Mouse (Mus musculus): Measurements from ENCODE around the gene Vwa8. TPM values are rescaled to one million over a fixed set of nuclear protein-coding genes. Genes with fewer than 3 reads are reported as not detected.

Gene Vwa8
- total RNA-seq, 2 experiments from 2014 or later, result 12.2 to 19.9 TPM

DNA sequence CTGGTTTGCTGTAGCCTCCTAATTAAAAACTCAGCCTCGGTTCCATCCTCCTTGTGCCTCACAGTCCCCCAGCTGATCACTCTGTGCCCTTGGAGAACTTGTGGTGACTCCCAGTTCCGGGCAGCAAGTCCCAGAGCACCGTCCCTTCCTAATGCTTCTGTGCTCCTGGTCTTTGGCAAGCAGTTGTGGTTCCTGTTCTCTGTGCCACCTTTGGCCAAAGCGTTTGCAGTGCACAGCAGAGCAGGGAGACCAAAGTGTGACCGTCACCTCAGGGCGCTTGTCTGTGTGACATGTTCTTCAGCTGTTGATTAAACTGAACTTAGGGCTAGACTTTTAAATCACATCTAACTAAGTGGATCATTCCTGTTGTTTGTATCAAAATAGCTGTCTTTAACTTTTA, 199.1 kb downstream of the Vwa8 start:
- ATAC-seq (replicated peaks; ENCODE audit: low FRiP score, low TSS enrichment, poor library complexity, severe bottlenecking), result no peak

GRCm38 (mm10) chr14:79049544-79049943, 200.7 kb downstream of the Vwa8 start:
- no peak for ATAC-seq (replicated peaks; ENCODE audit: low FRiP score, low TSS enrichment, poor library complexity, severe bottlenecking)

DNA sequence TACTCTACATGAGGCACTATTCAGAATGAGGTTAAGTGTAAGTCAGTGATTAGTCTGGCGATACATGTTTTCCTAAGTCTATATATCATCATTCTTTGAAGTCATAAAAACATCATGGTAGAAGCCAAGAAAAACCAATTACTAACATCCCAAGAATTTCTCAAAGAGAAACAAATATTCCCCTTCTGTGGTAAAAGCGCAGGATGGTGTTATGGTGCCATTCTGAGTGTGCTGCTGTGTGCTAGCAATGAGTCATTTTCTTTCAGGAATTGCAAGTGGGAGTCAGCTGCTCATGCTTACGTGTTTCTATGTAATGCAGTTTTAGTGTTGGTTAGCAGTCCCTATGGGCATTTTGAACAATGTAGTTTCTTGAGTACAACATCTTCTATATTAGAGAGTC, 216.8 kb downstream of the Vwa8 start:
- ATAC-seq (replicated peaks; ENCODE audit: low FRiP score, low TSS enrichment, poor library complexity, severe bottlenecking), result no peak

DNA sequence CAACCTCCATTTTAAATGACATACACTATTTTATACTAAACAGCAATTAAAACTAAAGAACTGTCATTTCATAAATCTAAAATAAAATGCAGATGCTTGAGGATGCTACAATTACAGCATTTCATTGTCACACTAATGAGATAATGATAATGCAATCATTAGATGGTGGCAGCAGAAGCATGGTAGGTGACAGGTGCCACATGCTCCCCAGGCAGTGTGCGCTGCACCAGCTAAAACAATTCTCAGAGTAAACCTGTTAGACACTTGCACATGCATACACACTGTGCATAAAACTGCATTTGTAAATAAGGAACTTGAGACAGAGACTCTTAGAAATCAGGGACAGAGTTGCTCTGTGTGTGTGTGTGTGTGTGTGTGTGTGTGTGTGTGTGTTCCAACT, 220.7 kb downstream of the Vwa8 start:
- ATAC-seq (replicated peaks; ENCODE audit: low FRiP score, low TSS enrichment, poor library complexity, severe bottlenecking), result no peak

DNA sequence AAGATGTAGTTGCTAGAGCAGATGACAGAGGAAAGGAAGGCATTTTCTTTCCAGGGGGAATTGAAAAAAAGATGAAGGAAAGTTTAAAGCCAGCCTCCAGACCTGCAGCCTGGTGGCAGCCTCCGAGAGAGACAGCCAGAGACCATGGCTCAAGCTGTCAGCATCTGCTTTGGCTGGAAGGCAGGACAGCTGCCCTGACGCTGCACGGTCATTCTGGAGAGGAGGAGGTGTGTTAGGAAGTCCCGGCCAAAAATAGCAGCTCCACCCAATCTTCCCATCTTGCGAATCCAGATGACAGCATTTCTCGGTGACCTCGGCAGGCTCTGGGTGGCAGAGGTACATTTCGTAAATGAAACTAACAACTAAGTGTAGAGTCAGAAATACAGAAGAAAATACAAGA, 225.9 kb downstream of the Vwa8 start:
- ATAC-seq (replicated peaks; ENCODE audit: low FRiP score, low TSS enrichment, poor library complexity, severe bottlenecking), result no peak

DNA sequence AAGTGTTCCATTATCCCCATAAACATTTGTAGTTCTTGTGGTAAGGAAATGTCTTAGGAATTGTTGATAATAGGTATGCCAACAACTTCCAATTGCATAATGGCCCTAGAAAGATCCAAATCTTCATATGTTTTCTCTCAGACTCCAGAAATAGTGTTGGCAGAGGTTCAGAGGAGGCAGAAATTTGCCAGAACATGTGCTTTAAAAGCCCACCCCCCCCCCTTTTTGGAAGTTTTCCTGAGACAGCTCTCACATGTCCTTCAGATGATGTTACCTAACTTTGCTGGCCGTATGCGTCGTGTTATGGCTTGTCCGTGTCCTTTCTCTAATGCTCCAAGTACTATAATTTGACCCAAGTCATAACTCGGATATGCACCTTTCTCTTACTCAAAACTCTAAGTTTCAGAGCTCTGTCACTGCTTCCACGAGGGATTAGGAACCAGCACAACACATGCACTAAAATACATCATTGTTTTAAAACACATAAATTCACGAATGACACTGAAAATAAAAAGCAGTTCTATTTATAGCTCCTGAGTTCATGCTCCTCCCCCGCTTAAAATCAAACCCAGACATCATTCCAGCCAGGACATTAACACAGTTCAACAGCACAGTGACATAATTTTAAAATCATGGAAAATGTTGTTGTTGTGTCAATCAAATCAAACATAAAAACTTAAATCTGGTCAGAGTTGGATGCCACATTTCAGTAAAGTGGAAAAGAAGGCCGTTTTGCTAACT, 227.9 kb downstream of the Vwa8 start:
- no peak for ATAC-seq (replicated peaks; ENCODE audit: low FRiP score, low TSS enrichment, poor library complexity, severe bottlenecking)

DNA sequence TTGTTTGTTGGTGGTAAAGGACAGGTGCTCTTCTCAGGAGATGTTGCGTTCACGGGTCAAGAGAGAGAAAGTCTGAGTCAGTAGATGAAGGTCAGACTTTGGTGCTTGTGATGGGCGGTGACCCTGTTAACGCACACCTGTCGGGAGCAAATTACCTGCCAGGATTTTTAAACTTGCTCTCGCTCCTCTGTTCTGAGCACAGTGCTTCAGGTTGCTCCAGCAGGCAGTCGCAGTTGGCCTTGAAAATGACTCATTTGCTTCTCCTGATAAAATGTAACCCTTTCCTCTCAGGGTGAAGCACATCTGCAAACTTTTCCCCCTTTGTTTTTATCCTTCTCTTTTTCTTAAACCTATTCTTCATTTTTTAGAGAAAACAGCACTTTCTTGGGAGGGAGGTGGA, 234.7 kb downstream of the Vwa8 start:
- no peak for ATAC-seq (replicated peaks; ENCODE audit: low FRiP score, low TSS enrichment, poor library complexity, severe bottlenecking)

- no peak for ATAC-seq (replicated peaks; ENCODE audit: low FRiP score, low TSS enrichment, poor library complexity, severe bottlenecking)
These were observed 237.2 kb downstream of the Vwa8 start for GRCm38 (mm10) chr14:79086006-79086405.

GRCm38 (mm10) chr14:79089464-79089863, 240.6 kb downstream of the Vwa8 start:
- ATAC-seq (replicated peaks; ENCODE audit: low FRiP score, low TSS enrichment, poor library complexity, severe bottlenecking), result no peak

GRCm38 (mm10) chr14:79097181-79097580, 248.3 kb downstream of the Vwa8 start:
- no peak for ATAC-seq (replicated peaks; ENCODE audit: low FRiP score, low TSS enrichment, poor library complexity, severe bottlenecking)

DNA sequence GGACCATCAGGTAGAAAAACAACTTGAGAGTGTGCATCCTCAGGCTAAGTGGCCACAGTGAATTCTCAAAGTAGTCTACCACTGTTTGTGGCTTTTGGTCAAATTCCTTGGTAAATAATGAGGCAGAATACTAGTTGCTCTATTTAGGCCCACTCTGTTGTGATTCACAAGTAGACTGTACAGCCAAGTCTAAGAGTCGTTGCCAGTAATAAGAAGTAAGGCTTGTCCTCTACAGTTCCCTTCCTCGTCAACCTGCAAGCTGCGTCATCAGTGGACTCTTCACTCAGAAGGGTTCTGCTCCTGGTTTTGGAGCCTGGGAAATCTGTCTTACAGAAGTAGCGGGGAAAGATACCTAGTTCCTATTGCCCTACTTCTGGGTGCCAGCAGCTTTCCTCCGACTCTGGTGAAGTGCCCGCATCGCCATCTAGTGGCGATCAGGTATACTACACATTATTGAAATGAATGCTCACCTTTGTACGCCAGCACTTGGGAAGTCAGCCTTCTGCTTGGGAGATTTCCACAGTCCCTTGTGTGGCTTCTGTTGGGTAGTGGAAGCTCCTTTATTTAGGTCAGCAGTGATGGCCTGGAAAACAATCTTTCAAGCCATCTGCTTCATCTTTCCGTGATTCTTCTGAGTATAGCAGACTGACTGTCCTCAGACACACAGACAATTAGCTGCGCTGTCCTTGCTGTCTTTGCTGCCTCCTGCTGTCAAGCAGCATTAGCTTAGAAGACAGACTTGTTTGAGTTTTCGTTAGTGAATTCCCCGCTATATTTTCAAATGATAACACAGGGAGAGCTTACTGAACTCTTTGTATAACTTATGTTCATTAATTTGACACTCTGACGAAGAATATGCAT, 258.0 kb downstream of the Vwa8 start:
- peak; percentile 93 for ATAC-seq (replicated peaks; ENCODE audit: low FRiP score, low TSS enrichment, poor library complexity, severe bottlenecking)

GRCm38 (mm10) chr14:79109375-79109774, 260.5 kb downstream of the Vwa8 start:
- ATAC-seq (replicated peaks; ENCODE audit: low FRiP score, low TSS enrichment, poor library complexity, severe bottlenecking), result no peak

DNA sequence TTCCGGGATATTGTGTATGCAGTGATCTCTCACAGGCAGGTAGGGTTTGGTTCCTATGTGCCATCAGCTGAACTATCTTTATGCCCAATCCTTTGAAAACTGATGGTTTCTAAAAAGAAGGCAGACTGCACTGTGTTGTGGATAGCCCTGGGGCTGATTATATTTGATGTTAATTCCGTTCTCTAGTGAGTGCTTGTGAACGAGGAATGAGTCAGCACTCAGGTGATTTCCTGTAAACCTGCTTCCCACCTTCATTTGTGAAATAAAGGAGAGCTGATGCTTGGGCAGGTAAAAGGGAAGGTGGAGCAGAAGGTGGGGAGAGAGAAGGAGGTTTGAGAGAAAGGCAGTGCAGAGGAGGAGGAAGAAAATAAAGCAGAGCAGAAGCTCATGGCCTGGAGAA, 261.2 kb downstream of the Vwa8 start:
- no peak for ATAC-seq (replicated peaks; ENCODE audit: low FRiP score, low TSS enrichment, poor library complexity, severe bottlenecking)

DNA sequence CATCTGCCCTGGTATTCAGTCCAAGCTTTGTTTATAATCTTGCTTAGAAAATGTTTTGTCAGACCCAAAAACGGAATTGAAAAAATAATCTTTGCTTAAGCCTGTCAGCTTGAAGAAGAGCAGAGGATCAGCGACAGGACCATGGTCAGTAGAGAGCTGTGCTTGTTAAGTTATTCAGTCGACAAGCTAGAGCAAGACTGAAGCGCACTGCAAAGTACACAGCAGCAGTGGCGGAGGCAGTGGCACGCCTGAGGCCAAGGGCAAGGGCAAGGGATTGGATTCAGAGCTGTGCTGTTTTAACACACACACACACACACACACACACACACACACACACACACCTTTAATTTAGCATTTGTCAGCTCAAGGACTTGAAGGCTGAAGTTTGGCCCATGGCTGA, 263.2 kb downstream of the Vwa8 start:
- ATAC-seq (replicated peaks; ENCODE audit: low FRiP score, low TSS enrichment, poor library complexity, severe bottlenecking), result no peak

DNA sequence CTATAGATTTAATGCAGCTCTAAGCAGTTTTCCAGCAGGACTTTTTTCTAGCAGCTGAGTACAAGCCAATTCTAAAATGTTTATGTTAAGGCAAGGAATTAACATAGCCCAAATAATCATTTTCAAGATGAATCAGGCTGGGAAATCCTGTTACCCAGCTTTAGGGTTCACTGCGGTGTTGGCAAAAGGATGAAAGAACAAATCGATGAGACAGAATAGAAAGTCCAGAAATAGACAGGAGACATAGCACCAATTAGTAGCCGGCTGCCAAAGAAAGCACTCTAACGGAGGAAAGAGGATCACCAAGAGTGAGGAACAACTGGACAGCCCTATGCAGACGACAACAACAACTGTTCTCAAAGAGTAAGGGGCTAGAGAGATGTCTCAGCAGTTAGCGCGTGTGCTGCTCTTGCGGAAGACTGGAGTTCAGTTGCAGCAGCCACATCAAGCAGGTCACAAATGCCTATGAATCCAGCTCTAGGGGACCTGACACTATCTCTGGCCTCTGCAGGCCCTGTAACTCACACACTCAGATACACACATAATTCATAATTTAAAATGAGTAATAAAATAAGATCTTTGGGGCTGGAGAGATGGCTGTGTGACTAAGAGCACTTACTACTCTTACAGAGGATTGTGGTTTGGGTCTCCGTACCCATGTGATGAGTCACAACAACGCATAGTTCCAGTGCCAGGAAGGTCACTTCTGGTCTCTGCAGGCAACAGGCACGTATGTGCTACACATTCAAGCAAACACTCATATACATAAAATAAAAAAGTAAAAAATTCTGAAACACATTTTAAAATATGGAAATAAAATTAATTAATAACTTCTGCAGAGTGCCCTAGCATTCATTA, 265.9 kb downstream of the Vwa8 start:
- no peak for ATAC-seq (replicated peaks; ENCODE audit: low FRiP score, low TSS enrichment, poor library complexity, severe bottlenecking)

GRCm38 (mm10) chr14:79118457-79118856, 269.6 kb downstream of the Vwa8 start:
- no peak for ATAC-seq (replicated peaks; ENCODE audit: low FRiP score, low TSS enrichment, poor library complexity, severe bottlenecking)

GRCm38 (mm10) chr14:79119354-79119753, 270.5 kb downstream of the Vwa8 start:
- no peak for ATAC-seq (replicated peaks; ENCODE audit: low FRiP score, low TSS enrichment, poor library complexity, severe bottlenecking)

- ATAC-seq (replicated peaks; ENCODE audit: low FRiP score, low TSS enrichment, poor library complexity, severe bottlenecking), result no peak
These were observed 271.8 kb downstream of the Vwa8 start for GRCm38 (mm10) chr14:79120681-79121080.

DNA sequence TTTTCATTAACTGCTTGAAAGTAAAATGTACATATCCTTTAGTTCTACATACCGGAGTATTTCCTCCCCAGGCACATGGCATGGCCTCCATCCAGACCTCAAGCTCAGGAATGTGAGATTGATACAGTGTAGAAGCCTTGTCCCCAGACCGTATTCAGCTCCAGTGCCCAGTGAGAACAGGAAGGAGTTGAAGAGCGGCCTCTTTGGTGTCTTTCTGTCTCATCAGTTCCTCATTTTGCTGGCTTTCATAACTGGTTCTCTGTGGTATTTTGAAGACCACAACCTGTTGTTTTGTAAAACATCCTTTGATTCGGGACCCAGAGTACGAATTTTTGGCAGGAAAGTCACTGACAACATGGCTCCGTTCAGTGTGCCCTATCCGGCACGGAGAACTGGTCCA, 274.6 kb downstream of the Vwa8 start:
- no peak for ATAC-seq (replicated peaks; ENCODE audit: low FRiP score, low TSS enrichment, poor library complexity, severe bottlenecking)

DNA sequence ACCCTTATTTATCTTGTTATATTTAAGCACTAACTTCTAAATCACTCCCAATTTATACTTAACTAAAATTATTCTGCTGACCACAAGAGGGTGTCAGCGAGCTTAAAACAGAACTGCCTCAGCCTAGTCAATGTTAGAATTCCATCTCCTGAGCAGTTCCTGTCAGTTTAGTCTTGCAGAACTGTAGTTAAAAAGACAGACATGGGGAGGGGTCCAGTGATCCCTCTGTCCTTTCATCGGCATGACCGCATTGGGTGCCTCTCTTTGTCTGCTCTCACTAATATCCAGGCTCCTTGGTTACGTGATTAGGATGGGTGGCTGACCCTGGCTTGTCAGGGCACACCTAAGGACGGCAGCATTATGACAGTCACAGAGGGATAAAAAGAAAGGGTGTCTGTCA, 275.8 kb downstream of the Vwa8 start:
- 0 out of 2 replicates have a peak, but pooled peaks have one; percentile 59 for ATAC-seq (replicated peaks; ENCODE audit: low FRiP score, low TSS enrichment, poor library complexity, severe bottlenecking)

Measured in megakaryocyte-erythroid progenitor cell, adult 5-6 weeks (primary cell).